Mouse (Mus musculus): ENCODE data around the gene Sbds. TPM values are rescaled to one million over a fixed set of nuclear protein-coding genes. Genes with fewer than 3 reads are reported as not detected.

The Sbds gene
- total RNA-seq (2023): 79.5 TPM

DNA sequence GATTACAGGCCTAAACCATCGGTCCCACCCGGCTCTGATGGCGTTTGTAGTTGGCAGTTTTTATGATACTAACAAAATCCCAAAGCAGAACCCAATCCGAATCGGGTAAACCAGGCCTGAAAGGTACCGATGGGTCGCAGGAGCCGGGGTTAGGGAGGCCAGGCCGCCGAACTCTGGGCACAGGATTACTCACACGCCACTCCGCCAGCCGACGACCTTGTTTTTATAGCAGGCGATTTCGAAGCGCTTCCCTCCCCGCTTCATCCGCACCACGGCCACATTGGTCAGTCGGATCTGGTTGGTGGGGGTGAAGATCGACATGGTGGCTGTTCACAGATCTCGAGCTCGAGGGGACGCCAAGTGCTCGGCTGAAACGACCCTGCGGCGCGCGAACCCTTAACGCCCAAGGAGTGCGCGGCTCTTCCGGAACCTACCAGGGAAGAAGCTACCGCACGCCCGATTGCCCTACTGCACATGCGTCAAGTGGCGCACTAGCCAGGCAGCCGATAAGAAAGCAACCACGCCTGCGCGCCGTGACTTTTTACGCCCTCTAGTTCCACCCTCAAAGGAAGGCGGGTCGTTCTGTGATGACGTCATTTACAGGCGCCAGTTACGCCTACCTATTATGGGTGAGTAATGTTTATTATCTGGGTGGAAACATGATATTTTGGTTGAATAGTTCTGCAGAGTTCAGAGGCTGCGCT is at the start of gene Sbds, which contains the start of gene Tyw1:
TSS of gene Sbds (minus strand) at position 514 of the 704 bp plus-strand sequence.
TSS of gene Tyw1 (plus strand) at position 603 of the 704 bp plus-strand sequence.

DNA sequence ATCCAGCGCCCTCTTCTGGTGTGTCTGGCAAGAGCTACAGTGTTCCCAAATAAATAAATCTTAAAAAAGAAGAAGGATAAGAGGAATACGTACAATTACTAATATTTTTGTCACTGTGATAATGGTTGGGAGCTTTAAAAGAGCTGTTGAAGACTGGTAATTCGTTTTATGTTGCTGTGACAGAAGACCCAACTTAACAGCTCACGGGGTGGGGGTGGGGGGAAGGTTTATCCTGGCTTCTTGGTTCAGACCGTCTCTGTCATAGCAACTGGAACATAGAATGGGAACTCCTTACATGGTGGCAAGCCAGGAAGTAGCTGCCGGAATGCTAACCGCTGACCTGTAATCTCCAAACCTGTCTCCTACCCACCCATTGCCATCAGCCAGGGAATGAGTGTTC is 38.5 kb downstream of the Sbds start, which contains the start of gene Tmem248:
TSS of gene Tmem248 (plus strand) at position 301 of the 400 bp plus-strand sequence.

Other genes starting within 250 kb of the Sbds start
- gene Asl, start 226.3 kb downstream of the Sbds start, total RNA-seq (2023): 18.3 TPM
- 18.3 TPM for gene Crcp, start 226.2 kb downstream of the Sbds start, total RNA-seq (2023)
- 5.3 TPM for gene Tpst1, start 182.2 kb downstream of the Sbds start, total RNA-seq (2023)
- gene Kctd7, start 110.7 kb downstream of the Sbds start, total RNA-seq (2023): 4.9 TPM
- gene Rabgef1, start 83.7 kb downstream of the Sbds start, total RNA-seq (2023): 35.3 TPM
- 68.8 TPM for gene Tmem248, start 38.4 kb downstream of the Sbds start, total RNA-seq (2023)
- 27.8 TPM for gene Tyw1, start 89 bp upstream of the Sbds start, total RNA-seq (2023)
- gene Caln1, start 113.9 kb upstream of the Sbds start, total RNA-seq (2023): not detected
- gene A330070K13Rik, start 129.1 kb upstream of the Sbds start, total RNA-seq (2023): not detected